Comparison of ENCODE assay signal across 25 mouse cellular contexts in genomic region chr4:53970960-53971359, GRCm38 (mm10).
DNase-seq lines count a peak whose midpoint lies in the region; ATAC-seq and TF ChIP-seq lines count a peak whose summit lies in the region.
"Had no signal": no experiment of that assay in that cellular context is flagged by ENCODE, and none has a peak within 500 bp of the region (broad histone marks: within the 10 kb centered on the region; RNA-seq: fewer than 3 reads in every experiment).

No protein-coding gene starts in this region.

- H3K9me3 ChIP-seq in hindbrain, postnatal 0 days (ENCODE audit: low read length): peaks cover 5% of the 10 kb centered on the region; the same call in 1 of the 2 replicates
- H3K9me3 ChIP-seq in hindbrain, embryonic 10.5 days: peaks cover 5% of the 10 kb centered on the region; the same call in 1 of the 2 replicates
- no peaks in the 10 kb centered on the region for H3K9me3 ChIP-seq in lung, embryonic 14.5 days (ENCODE audit: low read depth, low read length)
- H3K9me3 ChIP-seq: kidney, embryonic 15.5 days; limb, embryonic 15.5 days; lung, embryonic 15.5 days had no signal

- no peak overlapping the region for H3K27ac ChIP-seq in hindbrain, postnatal 0 days
- no peak overlapping the region for H3K27ac ChIP-seq in hindbrain, embryonic 10.5 days
- no peak overlapping the region for H3K27ac ChIP-seq in lung, embryonic 14.5 days (ENCODE audit: low read depth)
- no peak overlapping the region for H3K27ac ChIP-seq in bone marrow, adult 2 months (ENCODE audit: control insufficient read depth, insufficient read depth, low read depth, low read length, poor library complexity)
- H3K27ac ChIP-seq in kidney, adult 2 months (ENCODE audit: insufficient read depth, low read depth, low read length): no peak overlapping the region
- H3K27ac ChIP-seq: embryonic facial prominence, embryonic 12.5 days; hindbrain, embryonic 14.5 days; kidney, embryonic 15.5 days; limb, embryonic 15.5 days; lung, embryonic 15.5 days; neural tube, embryonic 12.5 days had no signal

- no peak for ATAC-seq in hindbrain, postnatal 0 days
- ATAC-seq in lung, embryonic 14.5 days (ENCODE audit: insufficient read depth): no peak; the same call in 1 of the 2 replicates
- ATAC-seq: forebrain, postnatal 0 days had no signal

- H3K36me3 ChIP-seq in hindbrain, postnatal 0 days (ENCODE audit: insufficient read depth, low read length): no peaks in the 10 kb centered on the region
- no peaks in the 10 kb centered on the region for H3K36me3 ChIP-seq in hindbrain, embryonic 10.5 days
- H3K36me3 ChIP-seq in lung, embryonic 14.5 days (ENCODE audit: insufficient read depth): no peaks in the 10 kb centered on the region
- no peaks in the 10 kb centered on the region for H3K36me3 ChIP-seq in kidney, adult 2 months (ENCODE audit: control insufficient read depth, insufficient read depth, low read length)
- H3K36me3 ChIP-seq: embryonic facial prominence, embryonic 12.5 days; kidney, embryonic 15.5 days; limb, embryonic 15.5 days; lung, embryonic 15.5 days; neural tube, embryonic 12.5 days had no signal

- H3K4me3 ChIP-seq in hindbrain, postnatal 0 days (ENCODE audit: low read length): no peak overlapping the region
- H3K4me3 ChIP-seq in hindbrain, embryonic 10.5 days: no peak overlapping the region
- H3K4me3 ChIP-seq in lung, embryonic 14.5 days (ENCODE audit: low read depth, low read length): no peak overlapping the region
- H3K4me3 ChIP-seq in bone marrow, adult 2 months (replicated peaks; ENCODE audit: control insufficient read depth, low read depth, low read length): no peak overlapping the region
- no peak overlapping the region for H3K4me3 ChIP-seq in kidney, adult 2 months (ENCODE audit: insufficient read depth, low read depth, low read length)
- H3K4me3 ChIP-seq: embryonic facial prominence, embryonic 12.5 days; kidney, embryonic 15.5 days; limb, embryonic 15.5 days; lung, embryonic 15.5 days; megakaryocyte, embryonic 14.5 days; neural tube, embryonic 12.5 days had no signal

- no peak for TF ChIP-seq POLR2A in bone marrow, adult 2 months (IDR thresholded peaks at IDR 0.05; ENCODE audit: borderline replicate concordance, control insufficient read depth, low read depth, low read length)
- no peak for TF ChIP-seq POLR2A in kidney, adult 2 months (IDR thresholded peaks at IDR 0.05; ENCODE audit: low read depth, low read length)

- 93% methylated on average over 2 of the region's 2 CpGs for WGBS in hindbrain, postnatal 0 days
- WGBS in hindbrain, embryonic 10.5 days: 95% methylated on average over 2 of the region's 2 CpGs
- 88% methylated on average over 2 of the region's 2 CpGs for WGBS in lung, embryonic 14.5 days
- WGBS in bone marrow, adult 2 months: 76% methylated on average over 2 of the region's 2 CpGs
- WGBS in kidney, adult 2 months: 94% methylated on average over 2 of the region's 2 CpGs

- no peak overlapping the region for H3K9ac ChIP-seq in hindbrain, postnatal 0 days (replicated peaks; ENCODE audit: low read length)
- no peak overlapping the region for H3K9ac ChIP-seq in lung, embryonic 14.5 days
- H3K9ac ChIP-seq: embryonic facial prominence, embryonic 12.5 days; forebrain, postnatal 0 days; hindbrain, embryonic 14.5 days; kidney, embryonic 15.5 days; limb, embryonic 15.5 days; lung, embryonic 15.5 days; neural tube, embryonic 12.5 days had no signal

- no peaks in the 10 kb centered on the region for H3K4me1 ChIP-seq in hindbrain, postnatal 0 days (ENCODE audit: insufficient read depth, low read length)
- H3K4me1 ChIP-seq in hindbrain, embryonic 10.5 days (replicated peaks): no peaks in the 10 kb centered on the region
- no peaks in the 10 kb centered on the region; the same call in 1 of the 2 replicates for H3K4me1 ChIP-seq in lung, embryonic 14.5 days (ENCODE audit: insufficient read depth)
- no peaks in the 10 kb centered on the region for H3K4me1 ChIP-seq in bone marrow, adult 2 months (ENCODE audit: control insufficient read depth, insufficient read depth, low read length)
- no peaks in the 10 kb centered on the region for H3K4me1 ChIP-seq in kidney, adult 2 months (ENCODE audit: control insufficient read depth, insufficient read depth, low read length)
- H3K4me1 ChIP-seq: embryonic facial prominence, embryonic 12.5 days; limb, embryonic 15.5 days; megakaryocyte, embryonic 14.5 days; neural tube, embryonic 12.5 days had no signal

- no peak for DNase-seq in hindbrain, postnatal 0 days (ENCODE audit: low spot score)
- no peak for DNase-seq in hindbrain, embryonic 10.5 days (ENCODE audit: low spot score)
- peak; percentile 13 for DNase-seq in lung, embryonic 14.5 days
- DNase-seq in lung, postnatal 10 days: no peak
- DNase-seq in ES-CJ7 (ENCODE audit: low read depth, low spot score): peak; percentile 25
- no peak for DNase-seq in kidney, adult 2 months
- DNase-seq in left cerebral cortex, adult 11 months (ENCODE audit: low spot score): no peak
- DNase-seq: adrenal gland, adult 2 months; cerebellum, adult 11-12 months; cerebellum, postnatal 10 days; forebrain, postnatal 0 days; gastrocnemius, postnatal 36 days; kidney, postnatal 36 days; layer of hippocampus, adult 9-11 months; left cerebral cortex, postnatal 4 days; midbrain, embryonic 14.5 days; right cerebral cortex, postnatal 14 days had no signal

- TF ChIP-seq CTCF in hindbrain, postnatal 0 days (IDR thresholded peaks at IDR 0.05; ENCODE audit: low read depth): 0 out of 2 replicates have a peak, but pooled peaks have one; percentile 8
- peak; percentile 46 for TF ChIP-seq CTCF in lung, embryonic 14.5 days (IDR thresholded peaks at IDR 0.05; ENCODE audit: low read depth)
- TF ChIP-seq CTCF in bone marrow, adult 2 months (IDR thresholded peaks at IDR 0.05; ENCODE audit: control insufficient read depth, insufficient read depth, low read length): peak; percentile 38; the same call in 1 of the 2 replicates
- no peak for TF ChIP-seq CTCF in kidney, adult 2 months (conservative IDR thresholded peaks at IDR 0.05; ENCODE audit: insufficient read depth, insufficient read length, low read depth, low read length)

- H3K27me3 ChIP-seq in hindbrain, postnatal 0 days (ENCODE audit: insufficient read depth, low read length): no peaks in the 10 kb centered on the region
- H3K27me3 ChIP-seq in hindbrain, embryonic 10.5 days (ENCODE audit: insufficient read depth, poor library complexity, severe bottlenecking): no peaks in the 10 kb centered on the region
- no peaks in the 10 kb centered on the region for H3K27me3 ChIP-seq in lung, embryonic 14.5 days (ENCODE audit: insufficient read depth, low read length)
- no peaks in the 10 kb centered on the region for H3K27me3 ChIP-seq in kidney, adult 2 months (replicated peaks; ENCODE audit: control insufficient read depth, insufficient read depth, low read length)
- H3K27me3 ChIP-seq: embryonic facial prominence, embryonic 12.5 days; kidney, embryonic 15.5 days; limb, embryonic 15.5 days; lung, embryonic 15.5 days; megakaryocyte, embryonic 14.5 days; neural tube, embryonic 12.5 days had no signal

- no peak overlapping the region for H3K4me2 ChIP-seq in hindbrain, postnatal 0 days (ENCODE audit: low read depth, low read length)
- H3K4me2 ChIP-seq in lung, embryonic 14.5 days: no peak overlapping the region
- H3K4me2 ChIP-seq: embryonic facial prominence, embryonic 12.5 days; hindbrain, embryonic 14.5 days; kidney, embryonic 15.5 days; limb, embryonic 15.5 days; lung, embryonic 15.5 days; neural tube, embryonic 12.5 days had no signal

Comparison
In these comparisons a context has a peak if more than half of its experiments do, and no peak if none do; other contexts are left out.
1. DNase-seq: peak in lung, embryonic 14.5 days (single experiment) and ES-CJ7 (single experiment); none in hindbrain, postnatal 0 days (single experiment), hindbrain, embryonic 10.5 days (single experiment), lung, postnatal 10 days (single experiment), kidney, adult 2 months (single experiment) and left cerebral cortex, adult 11 months (single experiment).